Mouse (Mus musculus): ENCODE data around the gene Psen2. TPM values are rescaled to one million over a fixed set of nuclear protein-coding genes. Genes with fewer than 3 reads are reported as not detected.

Psen2 gene
- 15.1 and 17.4 TPM in 2 replicates for polyA plus RNA-seq (2012; rRNA removed)

DNA sequence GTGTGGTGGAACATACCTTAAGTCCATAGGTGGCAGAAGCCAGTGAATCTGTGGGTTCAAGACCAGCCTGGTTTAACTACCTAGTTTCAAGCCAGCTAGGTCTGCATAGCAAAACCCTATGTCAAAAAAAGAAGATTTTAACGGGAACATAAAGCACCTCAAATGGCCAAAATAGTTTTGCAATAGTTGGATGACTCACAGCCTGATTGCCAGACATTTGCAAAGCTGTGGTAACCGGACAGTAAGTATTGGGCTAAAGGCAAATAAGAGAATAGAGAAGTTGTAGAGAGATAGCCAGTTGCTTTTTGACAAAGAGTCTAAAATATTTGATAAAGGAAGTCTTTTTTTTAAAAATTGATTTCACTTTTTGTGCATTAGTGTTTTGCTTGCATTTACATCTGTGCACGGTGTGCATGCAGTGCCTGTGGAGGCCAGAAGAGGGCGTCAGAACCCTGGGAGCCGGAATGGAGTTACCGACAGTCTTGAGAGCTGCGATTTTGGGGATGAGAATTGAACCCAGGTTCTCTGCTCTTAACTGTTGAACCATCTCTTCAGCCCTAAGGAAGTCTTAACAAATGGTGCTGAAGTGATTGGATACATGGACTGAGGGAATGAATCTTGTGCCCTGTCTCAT, at the start of gene Psen2:
Gene Psen2 (minus strand): TSS at position 75 of the 634 bp plus-strand sequence.

DNA sequence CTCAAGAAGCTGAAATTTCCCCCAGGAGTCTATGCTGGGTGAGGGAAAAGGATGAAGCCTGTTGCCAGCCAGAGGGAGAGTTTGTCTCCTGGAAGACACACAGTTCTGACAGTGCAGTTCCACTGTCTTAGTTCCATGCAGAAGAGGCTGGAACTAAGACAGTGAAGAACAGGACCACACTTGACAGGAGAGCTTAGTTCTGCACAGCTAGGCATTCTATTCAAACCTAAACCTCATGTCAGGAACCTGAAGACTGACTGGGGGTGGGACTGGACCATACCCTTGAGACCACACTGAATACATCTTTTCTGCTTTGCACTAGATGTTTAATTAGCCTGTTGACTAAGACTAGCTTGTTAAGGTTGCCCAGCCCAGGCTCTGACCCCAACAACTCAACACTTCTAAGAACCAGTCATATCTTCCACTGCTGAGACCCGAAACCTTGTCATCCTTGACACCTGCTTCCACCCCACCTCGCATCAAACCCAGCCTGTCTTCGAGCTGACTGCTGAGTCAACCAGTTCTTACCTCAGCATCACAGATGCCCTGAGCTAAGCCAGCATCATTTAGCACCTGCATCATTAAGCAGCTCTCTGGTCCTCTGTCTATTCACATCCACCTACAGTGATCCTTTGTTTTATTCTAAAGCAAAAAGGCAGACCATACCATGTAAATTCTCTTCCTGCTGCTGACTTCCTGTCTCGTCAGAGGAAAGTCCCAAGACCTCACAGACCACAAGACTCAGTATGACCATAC, 64.1 kb downstream of the Psen2 start, which contains the start of gene Coq8a:
Gene Coq8a (minus strand): TSS at position 644 of the 756 bp plus-strand sequence.

Other genes starting within 250 kb of the Psen2 start
- 3.0 and 3.9 TPM in 2 replicates for gene Coq8a, start 63.8 kb downstream of the Psen2 start, polyA plus RNA-seq (2012; rRNA removed)
- 1.3 TPM in 2 replicates for gene Itpkb, start 67.0 kb upstream of the Psen2 start, polyA plus RNA-seq (2012; rRNA removed)
- under 0.01 and 0.10 TPM in 2 replicates for gene Stum, start 220.1 kb upstream of the Psen2 start, polyA plus RNA-seq (2012; rRNA removed)